Mouse (Mus musculus): ENCODE data around the gene Tgfa.

DNA sequence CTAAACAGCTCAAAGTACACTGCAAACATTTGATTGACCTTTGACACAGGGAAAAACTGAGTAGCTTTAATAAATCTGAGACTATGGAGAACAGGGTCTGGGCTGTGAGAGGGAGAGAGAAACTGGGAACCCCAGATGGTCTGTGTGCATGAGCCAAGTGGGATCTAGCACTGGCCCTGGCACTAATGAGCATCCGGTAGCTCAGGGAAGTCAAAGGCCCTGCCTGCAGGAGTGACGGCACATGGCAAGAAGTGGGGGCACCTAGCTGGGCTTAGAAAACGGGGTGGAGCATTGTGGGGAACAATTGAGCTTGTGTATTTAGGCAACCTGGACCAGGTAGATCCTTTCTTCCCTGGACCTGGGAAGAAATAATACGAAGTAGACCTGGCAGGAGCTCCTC is 25.1 kb downstream of the Tgfa start:
- no peak for TF ChIP-seq CTCF (IDR thresholded peaks at IDR 0.05; ENCODE audit: low read depth)
- no peak for TF ChIP-seq EP300 (IDR thresholded peaks at IDR 0.05; ENCODE audit: low read depth)
